Mouse (Mus musculus) neural tube, embryonic 14.5 days (tissue): ENCODE results near the gene Eps8l1. TPM values are rescaled to one million over a fixed set of nuclear protein-coding genes. Genes with fewer than 3 reads are reported as not detected.

Experiments used
- ATAC-seq: fragments of 200-750 bp; cut with Nextera tagmentation; 2 replicates; pipeline ENCODE4 v1.8.0; 2017; ENCODE audit warnings: low read depth, mild to moderate bottlenecking, moderate TSS enrichment, moderate library complexity
- H3K27ac ChIP-seq: fragments of 300-500 bp; sonication (generic); 2 replicates; pipeline ENCODE4 v1.5.1; 2014; ENCODE audit warnings: low read depth, mild to moderate bottlenecking, control low read depth, low read length, moderate library complexity, mixed read lengths
- H3K27me3 ChIP-seq: fragments of 300-500 bp; sonication (generic); 2 replicates; pipeline ENCODE4 v1.6.1; 2014; ENCODE audit warnings: low read length; ENCODE audit not compliant: control insufficient read depth, insufficient read depth
- H3K36me3 ChIP-seq: fragments of 300-500 bp; sonication (generic); 2 replicates; pipeline ENCODE4 v1.6.1; 2014; ENCODE audit warnings: low read length, mixed read lengths; ENCODE audit not compliant: control insufficient read depth, insufficient read depth
- H3K4me1 ChIP-seq: fragments of 300-500 bp; sonication (generic); 2 replicates; pipeline ENCODE4 v1.6.1; 2014; ENCODE audit warnings: low read length; ENCODE audit not compliant: control insufficient read depth, insufficient read depth
- H3K4me2 ChIP-seq: fragments of 300-500 bp; sonication (generic); 2 replicates; pipeline ENCODE4 v1.6.1; 2014; ENCODE audit warnings: mild to moderate bottlenecking, low read depth, low read length, control low read depth
- H3K4me3 ChIP-seq: fragments of 300-500 bp; sonication (generic); 2 replicates; pipeline ENCODE4 v1.5.1; 2014; ENCODE audit warnings: low read depth, low read length, control low read depth, mixed read lengths
- H3K9ac ChIP-seq: fragments of 300-500 bp; sonication (generic); replicated peaks from 2 replicates; pipeline ENCODE4 v1.6.1; 2014; ENCODE audit warnings: low read depth, mild to moderate bottlenecking, control low read depth, low read length, mixed read lengths
- H3K9me3 ChIP-seq: fragments of 300-500 bp; sonication (generic); 2 replicates; pipeline ENCODE4 v1.6.1; 2016; ENCODE audit warnings: low read length; ENCODE audit not compliant: control insufficient read depth
- WGBS: fragments of 180-500 bp; shearing (Covaris S2); extraction: QIAGEN DNeasy Blood & Tissue Kit; methylation state at CpG from one replicate; pipeline ENCODE4 v1.1.7; 2014; 5-methylcytosine and 5-hydroxymethylcytosine counted together
- polyA plus RNA-seq: library from polyadenylated mRNA; unstranded; fragments of >200 nt; fragmentation: Nextera tagmentation; extraction: Ambion mirVana; gene quantifications from 2 replicates; pipeline ENCODE4 v1.2.1, GENCODE M21; 2014

Eps8l1 gene
- polyA plus RNA-seq, 1 experiment from 2014 or later: 5.9 TPM

DNA sequence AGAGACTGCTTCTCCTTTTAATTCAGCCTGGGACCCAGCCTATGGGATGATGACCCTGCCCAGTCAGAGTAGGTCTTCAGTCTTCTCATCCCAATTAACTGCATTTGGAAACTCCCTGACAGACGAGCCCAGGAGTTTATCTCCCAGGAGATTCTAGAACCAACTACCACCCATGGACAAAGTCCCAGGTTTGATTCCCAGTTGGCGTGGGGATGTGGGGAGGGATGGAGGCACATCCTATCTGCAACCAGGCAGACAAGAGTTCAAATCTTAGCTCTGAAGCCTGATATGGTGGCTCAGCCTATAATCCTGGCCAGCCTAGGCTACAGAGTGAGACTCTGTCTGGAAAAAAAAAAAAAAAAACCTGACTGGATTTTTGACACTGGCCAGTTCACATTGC, 22.8 kb upstream of the Eps8l1 start:
- H3K4me3 ChIP-seq: no peak overlapping the region
- no peak overlapping the region for H3K27ac ChIP-seq
- no peaks in the 10 kb centered on the region for H3K4me1 ChIP-seq
- peaks cover 19% of the 10 kb centered on the region for H3K36me3 ChIP-seq
- H3K4me2 ChIP-seq: no peak overlapping the region
- ATAC-seq: no peak
- WGBS: 94% methylated on average over 2 of the region's 2 CpGs
- H3K9ac ChIP-seq: no peak overlapping the region
- no peaks in the 10 kb centered on the region for H3K27me3 ChIP-seq
- no peaks in the 10 kb centered on the region for H3K9me3 ChIP-seq

DNA sequence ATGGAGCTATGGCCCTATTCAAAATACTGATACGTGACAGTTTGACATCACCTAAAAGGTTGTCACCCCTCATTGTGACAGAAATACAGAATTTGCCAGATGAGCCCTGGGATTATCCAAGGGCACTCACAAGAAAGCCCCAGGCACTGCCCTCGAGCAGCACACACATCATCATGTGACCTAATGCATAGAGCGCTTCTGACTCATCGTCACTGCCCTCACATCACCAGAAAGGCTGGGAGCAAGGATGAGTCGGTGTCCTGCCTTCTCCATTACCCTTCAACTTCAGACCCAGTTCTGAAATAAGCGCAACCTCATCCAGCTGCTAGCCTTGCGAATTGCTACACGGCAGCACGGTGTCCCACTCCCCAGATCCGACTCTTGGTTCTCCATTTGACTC, 19.9 kb upstream of the Eps8l1 start:
- H3K36me3 ChIP-seq: peaks cover 14% of the 10 kb centered on the region
- WGBS: 95% methylated on average over 10 of the region's 10 CpGs
- no peak for ATAC-seq

DNA sequence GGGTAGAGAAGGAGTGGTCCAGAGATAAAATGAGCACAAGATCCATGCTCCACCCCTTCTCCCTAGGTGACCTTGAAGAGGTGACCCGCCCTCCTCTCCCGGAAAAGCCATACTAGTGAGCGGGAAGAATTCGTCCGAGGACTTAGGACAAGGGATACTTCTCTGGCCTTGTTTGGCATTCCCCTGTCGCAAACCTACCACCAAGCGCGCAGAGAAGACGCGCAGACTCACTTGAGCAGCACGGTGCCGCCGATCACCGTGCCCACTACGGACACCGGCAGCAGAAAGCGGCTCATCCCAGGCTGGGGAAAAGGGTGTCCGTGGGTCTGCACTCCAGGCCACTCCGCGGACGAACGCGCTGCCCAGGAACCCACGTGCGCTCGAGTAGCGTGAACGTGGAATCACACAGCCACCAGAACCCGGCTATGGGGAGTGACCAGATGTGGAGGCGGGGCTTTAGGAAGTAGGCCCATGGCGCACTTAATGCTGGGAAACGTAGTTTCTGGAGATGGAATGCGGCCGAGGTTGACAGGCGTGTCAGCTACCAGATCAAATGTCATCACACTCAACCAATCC, 15.2 kb upstream of the Eps8l1 start, which contains the start of gene Rdh13:
Gene Rdh13, minus strand, starts transcription at position 434 of the 576 bp plus-strand sequence.
- Histone ChIP-seq H3K27ac (peak within 1 kb of the TSS; percentile 75), H3K9me3 (no peaks in the 10 kb centered on the region), H3K4me2 (peak within 1 kb of the TSS; percentile 64), H3K36me3 (peaks cover 10% of the 10 kb centered on the region), H3K4me1 (peaks cover 3% of the 10 kb centered on the region; the same call in 1 of the 2 replicates), H3K9ac (peak within 1 kb of the TSS; percentile 66), H3K4me3 (peak within 1 kb of the TSS; percentile 55), H3K27me3 (no peaks in the 10 kb centered on the region)
- ATAC-seq: peak; percentile 96
- WGBS: under 1% methylated on average over 35 of the region's 35 CpGs

More for the DNA sequence above, 19.9 kb upstream of the Eps8l1 start:
- no peak overlapping the region for H3K9ac ChIP-seq
- no peak overlapping the region for H3K4me3 ChIP-seq
- no peaks in the 10 kb centered on the region for H3K27me3 ChIP-seq
- no peak overlapping the region for H3K4me2 ChIP-seq
- H3K4me1 ChIP-seq: peaks cover 3% of the 10 kb centered on the region; the same call in 1 of the 2 replicates
- H3K9me3 ChIP-seq: no peaks in the 10 kb centered on the region
- H3K27ac ChIP-seq: no peak overlapping the region

DNA sequence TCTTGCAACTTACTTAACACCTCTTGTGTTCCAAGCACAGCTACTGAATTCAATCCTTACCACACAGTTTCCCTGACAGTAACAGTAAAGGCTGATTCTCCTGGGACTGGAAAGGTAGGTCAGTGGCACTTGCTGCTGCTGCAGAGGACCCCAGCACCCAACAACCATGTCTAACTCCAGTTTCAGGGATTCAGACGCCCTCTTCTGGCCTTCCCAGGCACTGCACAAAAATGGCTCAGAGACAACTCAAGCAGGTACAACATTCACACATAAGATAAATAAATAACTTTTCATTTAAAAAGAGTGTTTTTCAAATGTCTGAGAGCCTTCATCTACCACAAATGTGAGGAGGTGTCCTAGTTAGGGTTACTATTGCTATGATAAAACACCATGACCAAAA, 13.3 kb upstream of the Eps8l1 start:
- no peak overlapping the region for H3K27ac ChIP-seq
- no peak overlapping the region for H3K9ac ChIP-seq
- H3K4me1 ChIP-seq: peaks cover 3% of the 10 kb centered on the region; the same call in 1 of the 2 replicates
- H3K27me3 ChIP-seq: no peaks in the 10 kb centered on the region
- 0% methylated on average over 1 of the region's 1 CpGs for WGBS
- H3K4me3 ChIP-seq: no peak overlapping the region
- no peak for ATAC-seq
- H3K9me3 ChIP-seq: no peaks in the 10 kb centered on the region
- peaks cover 6% of the 10 kb centered on the region for H3K36me3 ChIP-seq
- H3K4me2 ChIP-seq: no peak overlapping the region

DNA sequence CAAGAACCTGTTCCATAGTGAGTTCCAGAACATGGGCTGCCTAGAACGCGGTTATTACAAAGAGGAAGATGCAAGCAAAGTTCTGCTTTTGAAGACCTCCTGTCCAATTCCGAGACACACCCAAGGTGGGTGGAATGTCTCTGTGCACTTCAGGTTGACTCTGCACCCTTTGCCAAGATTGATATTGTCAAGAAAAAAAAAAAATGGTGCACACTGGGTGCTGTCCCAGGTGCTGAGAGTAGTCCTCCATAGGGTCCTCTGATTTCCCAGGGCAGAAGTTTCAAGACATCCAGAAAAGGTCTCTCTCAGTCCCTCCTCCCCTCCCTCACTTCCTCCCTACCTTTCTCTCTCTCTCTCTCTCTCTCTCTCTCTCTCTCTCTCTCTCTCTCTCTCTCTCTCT, 12.0 kb upstream of the Eps8l1 start:
- peaks cover 3% of the 10 kb centered on the region; the same call in 1 of the 2 replicates for H3K4me1 ChIP-seq

DNA sequence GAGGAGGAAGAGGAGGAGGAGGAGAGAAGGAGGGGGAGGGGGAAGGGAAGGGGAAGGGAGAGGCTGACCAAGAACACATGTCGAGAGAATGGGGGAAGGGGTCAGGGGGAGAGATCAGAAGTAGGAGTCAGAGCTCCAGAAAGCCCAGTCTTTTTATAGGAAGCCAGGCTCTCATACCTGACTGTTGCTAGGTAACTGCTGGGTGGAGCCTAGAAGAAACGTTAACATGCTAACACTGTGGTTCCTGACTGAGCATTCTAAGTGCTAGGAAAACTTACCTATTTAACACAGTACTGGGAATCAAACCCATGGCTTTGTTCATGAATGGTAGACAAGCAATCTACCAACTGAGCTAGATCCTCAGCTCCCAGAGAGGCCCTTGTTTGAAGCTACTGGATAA, 11.3 kb upstream of the Eps8l1 start:
- Histone ChIP-seq H3K27ac (no peak overlapping the region), H3K9ac (no peak overlapping the region), H3K4me3 (no peak overlapping the region), H3K4me1 (peaks cover 3% of the 10 kb centered on the region; the same call in 1 of the 2 replicates), H3K36me3 (no peaks in the 10 kb centered on the region), H3K4me2 (no peak overlapping the region), H3K9me3 (no peaks in the 10 kb centered on the region), H3K27me3 (no peaks in the 10 kb centered on the region)
- 14% methylated on average over 2 of the region's 2 CpGs for WGBS
- ATAC-seq: no peak

More for the DNA sequence above, 12.0 kb upstream of the Eps8l1 start:
- H3K4me3 ChIP-seq: no peak overlapping the region
- no peaks in the 10 kb centered on the region for H3K27me3 ChIP-seq
- WGBS: 91% methylated on average over 3 of the region's 3 CpGs
- H3K4me2 ChIP-seq: no peak overlapping the region
- H3K9me3 ChIP-seq: no peaks in the 10 kb centered on the region
- no peak for ATAC-seq
- H3K9ac ChIP-seq: no peak overlapping the region
- no peaks in the 10 kb centered on the region for H3K36me3 ChIP-seq
- H3K27ac ChIP-seq: no peak overlapping the region

DNA sequence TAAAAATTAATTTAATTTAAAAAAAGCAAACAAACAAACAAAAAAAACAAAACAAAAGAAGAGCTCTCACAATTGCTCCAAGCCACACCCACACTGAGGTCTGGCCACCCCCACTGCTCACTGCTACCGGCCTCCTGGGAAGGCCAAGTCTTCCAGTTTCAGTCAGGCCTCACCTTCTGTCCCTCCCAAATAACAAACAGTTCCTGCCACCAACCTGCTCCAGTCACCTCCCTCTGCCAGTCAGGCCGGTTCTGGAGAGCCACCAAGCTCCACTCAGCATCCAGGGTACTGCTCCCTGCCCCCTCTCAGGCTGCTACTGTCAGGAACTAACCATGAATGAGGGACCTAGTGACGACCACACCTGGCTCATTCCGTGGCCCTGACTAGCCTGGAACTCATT, 7.8 kb upstream of the Eps8l1 start:
- no peak for ATAC-seq
- no peak overlapping the region for H3K27ac ChIP-seq
- H3K9ac ChIP-seq: no peak overlapping the region
- no peaks in the 10 kb centered on the region for H3K9me3 ChIP-seq
- H3K27me3 ChIP-seq: no peaks in the 10 kb centered on the region
- no peaks in the 10 kb centered on the region for H3K4me1 ChIP-seq
- 20% methylated on average over 4 of the region's 4 CpGs for WGBS
- no peaks in the 10 kb centered on the region for H3K36me3 ChIP-seq
- H3K4me3 ChIP-seq: no peak overlapping the region
- no peak overlapping the region for H3K4me2 ChIP-seq

DNA sequence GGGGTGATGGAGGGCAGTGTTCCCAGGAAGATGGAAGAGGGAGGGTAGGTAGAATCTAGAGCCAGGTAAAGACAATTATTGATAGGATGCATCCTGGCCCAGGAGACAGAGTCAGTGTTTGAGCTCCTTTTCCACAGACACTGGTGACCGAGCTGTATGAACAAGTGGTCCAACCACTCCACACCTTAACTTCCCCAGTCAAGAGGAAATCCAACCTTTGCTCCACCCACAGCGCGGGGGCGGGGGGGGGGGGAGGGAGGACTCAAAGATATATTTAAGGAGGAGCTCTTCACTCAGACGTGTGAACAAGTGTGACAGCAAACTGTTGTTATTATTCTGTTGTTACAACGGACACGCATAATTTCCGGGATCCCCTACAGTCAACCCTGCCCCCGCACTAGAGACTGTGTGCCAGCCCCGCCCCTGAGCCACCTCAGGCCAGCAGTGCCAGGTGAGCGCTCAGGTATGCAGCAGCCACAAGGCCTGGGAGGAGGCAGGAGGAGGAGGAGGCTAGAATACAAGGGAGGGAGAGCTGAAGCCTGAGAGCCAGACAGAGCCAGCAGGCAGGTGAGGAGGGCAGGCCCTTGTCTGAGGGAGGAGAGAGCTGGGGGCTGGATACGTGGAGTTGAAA, 3.8 kb downstream of the Eps8l1 start:
- Histone ChIP-seq H3K36me3 (no peaks in the 10 kb centered on the region), H3K27me3 (no peaks in the 10 kb centered on the region), H3K27ac (no peak overlapping the region), H3K4me3 (no peak overlapping the region), H3K9me3 (no peaks in the 10 kb centered on the region), H3K4me2 (no peak overlapping the region), H3K9ac (no peak overlapping the region), H3K4me1 (no peaks in the 10 kb centered on the region)
- ATAC-seq: no peak
- 17% methylated on average over 11 of the region's 12 CpGs for WGBS

GRCm38 (mm10) chr7:4467801-4468200, 7.3 kb downstream of the Eps8l1 start:
- WGBS: 71% methylated on average over 3 of the region's 3 CpGs
- Histone ChIP-seq H3K9ac (no peak overlapping the region), H3K27me3 (peaks cover 9% of the 10 kb centered on the region; the same call in 1 of the 2 replicates), H3K4me3 (no peak overlapping the region), H3K4me1 (peaks cover 6% of the 10 kb centered on the region; the same call in 1 of the 2 replicates), H3K4me2 (no peak overlapping the region), H3K36me3 (no peaks in the 10 kb centered on the region), H3K27ac (no peak overlapping the region), H3K9me3 (no peaks in the 10 kb centered on the region)
- ATAC-seq: no peak
